Mouse (Mus musculus) layer of hippocampus, adult 8-10 months (tissue): Measurements from ENCODE around the gene Fam178b. TPM values are rescaled to one million over a fixed set of nuclear protein-coding genes. Genes with fewer than 3 reads are reported as not detected.
"Not testable (repeated sequence)": the region's sequence is repeated elsewhere in the genome, so short reads cannot be mapped to it uniquely, and the experiment has no call there.

Experiments
- DNase-seq, 2 experiments: peaks; one replicate each; pipeline ENCODE4 v3.0.0; 2022; ENCODE audit warnings: low spot score in 2 of 2
- total RNA-seq, 4 experiments: library from RNA; stranded (reverse); gene quantifications; 2 replicates each; pipeline ENCODE4 v1.2.4; 2022

The Fam178b gene
- total RNA-seq, 4 experiments from 2014 or later = 0.55 TPM; not detected in 3

DNA sequence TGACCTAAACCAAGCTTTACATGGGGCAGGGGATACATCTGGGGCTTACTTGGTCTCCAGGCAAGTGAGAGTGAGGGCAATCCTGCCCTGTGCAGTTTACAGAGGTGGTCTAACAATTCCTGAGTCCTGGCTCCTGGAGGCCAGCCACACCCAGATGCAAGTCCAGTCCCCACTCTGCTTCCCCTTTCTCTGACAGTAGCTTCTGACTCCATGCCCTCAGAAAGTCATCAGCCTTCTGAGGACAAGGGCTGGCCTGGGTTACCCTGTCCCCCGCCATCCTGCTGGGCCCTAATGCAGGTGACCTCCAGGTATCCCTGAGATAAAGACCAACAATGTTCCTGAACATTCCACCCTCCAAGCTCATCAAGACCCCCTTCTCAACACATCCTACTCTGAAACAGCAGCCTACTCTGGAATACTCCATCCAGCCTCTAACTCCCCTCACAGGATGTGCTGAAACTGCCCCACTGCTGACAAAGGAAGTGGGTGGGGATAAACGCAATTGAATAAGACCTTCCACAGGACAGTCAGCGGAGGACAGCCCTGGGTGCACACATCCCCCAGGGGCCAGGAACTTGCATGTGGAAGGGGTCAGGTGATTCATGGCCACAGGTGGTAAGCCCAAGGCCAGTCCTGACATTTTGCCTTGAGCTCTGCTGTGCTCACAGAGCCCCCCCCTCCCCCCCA, 52.8 kb downstream of the Fam178b start:
- no peak for DNase-seq

GRCm38 (mm10) chr1:36628585-36628984, 54.4 kb downstream of the Fam178b start:
- DNase-seq = no peak

- no peak for DNase-seq
Measured at GRCm38 (mm10) chr1:36625442-36625841, 57.5 kb downstream of the Fam178b start.

DNA sequence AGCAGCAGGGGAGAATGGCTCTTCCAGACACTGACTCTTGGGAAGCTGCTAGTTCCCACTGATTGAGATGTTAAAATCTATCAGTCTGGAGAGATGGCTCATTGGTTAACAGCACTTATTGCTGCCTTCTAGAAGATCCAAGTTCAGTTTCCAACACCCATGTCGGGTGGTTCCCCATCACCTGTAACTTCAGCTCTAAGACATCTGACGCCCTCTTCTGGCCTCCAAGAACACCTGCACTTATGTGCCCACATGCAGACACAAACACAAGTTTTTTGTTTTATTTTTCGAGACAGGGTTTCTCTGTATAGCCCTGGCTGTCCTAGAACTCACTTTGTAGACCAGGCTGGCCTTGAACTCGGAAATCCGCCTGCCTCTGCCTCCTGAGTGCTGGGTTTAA, 67.0 kb downstream of the Fam178b start:
- DNase-seq = not testable (repeated sequence)

- no peak for DNase-seq
Measured at GRCm38 (mm10) chr1:36615188-36615587, 67.8 kb downstream of the Fam178b start.

DNA sequence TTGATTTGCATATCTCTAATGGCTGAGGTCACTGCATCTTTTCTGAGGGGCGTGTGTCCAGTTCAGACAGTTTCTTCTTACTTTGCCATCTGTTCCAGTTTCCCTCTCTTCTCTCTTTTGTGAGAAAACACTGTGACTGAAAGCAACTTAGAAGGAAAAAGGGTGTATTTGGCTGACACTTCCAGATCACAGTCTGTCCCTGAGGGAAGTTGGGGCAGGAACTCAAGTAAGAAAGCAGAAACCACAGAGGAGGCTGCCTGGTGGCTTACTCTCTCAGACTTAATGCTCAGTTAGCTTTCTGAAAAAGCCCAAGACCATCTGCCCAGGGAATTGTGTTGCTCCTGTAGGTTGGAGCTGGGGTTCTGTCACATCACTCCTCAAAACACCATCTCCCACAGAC, 68.4 kb downstream of the Fam178b start:
- DNase-seq = no peak

DNA sequence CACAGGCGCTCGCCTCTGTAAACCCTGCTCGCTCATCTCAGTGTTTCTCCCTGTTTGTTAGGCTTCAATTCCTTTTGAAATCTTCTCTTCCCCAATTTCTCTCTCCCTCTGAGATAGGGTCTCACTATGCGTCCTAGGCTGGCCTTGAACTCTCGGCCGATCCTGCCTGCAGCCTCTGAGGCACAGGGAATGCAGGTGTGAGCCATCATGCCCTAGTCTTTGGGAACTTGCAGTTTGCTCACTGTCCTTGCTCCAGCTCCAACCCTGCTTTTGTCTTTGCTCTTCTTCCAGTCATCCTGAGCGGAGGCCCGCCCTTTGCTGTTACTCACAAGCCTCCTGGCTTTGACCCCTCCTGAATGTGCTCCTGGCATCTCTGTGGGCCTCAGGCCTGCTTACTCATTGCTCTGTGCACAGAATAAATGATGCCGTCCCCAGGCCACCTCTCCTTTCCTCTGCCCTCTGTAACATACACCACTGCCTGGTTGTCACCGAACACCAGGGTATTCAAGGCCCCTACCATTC, 69.5 kb downstream of the Fam178b start:
- no peak for DNase-seq

GRCm38 (mm10) chr1:36612362-36612761, 70.6 kb downstream of the Fam178b start:
- no peak for DNase-seq

GRCm38 (mm10) chr1:36611449-36612123, 71.4 kb downstream of the Fam178b start:
- DNase-seq = no peak

GRCm38 (mm10) chr1:36608211-36608610, 74.8 kb downstream of the Fam178b start:
- no peak for DNase-seq

GRCm38 (mm10) chr1:36606951-36607350, 76.0 kb downstream of the Fam178b start:
- peak; percentile 54 to 55 for DNase-seq

- no peak for DNase-seq
Measured at GRCm38 (mm10) chr1:36604254-36605156, 78.5 kb downstream of the Fam178b start.

DNA sequence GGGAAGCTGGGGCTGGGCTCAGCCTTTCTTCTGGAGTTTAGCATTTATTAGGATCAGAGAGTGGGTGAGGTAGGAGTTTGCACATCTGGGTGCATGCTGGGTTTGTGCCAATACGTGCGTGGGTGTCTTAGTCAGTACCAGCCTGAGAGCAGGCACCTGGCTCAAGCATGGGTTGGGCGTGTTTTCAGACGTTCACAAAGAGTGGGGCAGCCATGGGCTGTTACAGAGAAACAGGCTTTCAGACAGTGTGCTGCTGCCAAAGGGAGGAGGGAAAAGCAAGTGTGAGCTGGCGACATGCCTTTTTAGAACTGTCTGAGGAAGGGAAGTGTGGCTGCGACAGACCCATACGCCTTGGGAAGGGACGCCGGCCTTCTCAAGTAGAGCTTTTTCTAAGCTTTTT, 79.6 kb downstream of the Fam178b start:
- DNase-seq = peak; percentile 47 to 52

GRCm38 (mm10) chr1:36602271-36602670, 80.7 kb downstream of the Fam178b start:
- no peak for DNase-seq

DNA sequence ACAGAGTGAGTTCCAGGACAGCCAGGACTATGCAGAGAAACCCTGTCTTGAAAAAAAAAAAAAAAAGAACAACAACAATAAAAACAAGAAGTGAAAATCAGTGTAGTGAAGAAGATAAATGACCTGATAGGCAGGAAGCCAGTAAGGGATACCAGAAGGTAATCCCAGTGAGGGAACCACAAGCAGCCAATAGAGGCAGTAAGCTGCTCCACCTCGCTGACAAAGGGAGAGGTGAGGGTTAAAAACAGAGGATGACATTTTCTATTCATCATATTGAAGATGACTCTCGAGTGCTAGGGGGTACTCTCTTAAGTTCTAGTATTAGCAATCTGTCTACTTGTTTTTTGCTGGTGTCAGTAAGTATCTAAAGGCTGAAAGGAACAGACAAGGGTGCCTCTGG, 84.6 kb downstream of the Fam178b start:
- DNase-seq = no peak

- peak; percentile 21 to 45 for DNase-seq
Measured at GRCm38 (mm10) chr1:36596114-36596513, 86.9 kb downstream of the Fam178b start.

DNA sequence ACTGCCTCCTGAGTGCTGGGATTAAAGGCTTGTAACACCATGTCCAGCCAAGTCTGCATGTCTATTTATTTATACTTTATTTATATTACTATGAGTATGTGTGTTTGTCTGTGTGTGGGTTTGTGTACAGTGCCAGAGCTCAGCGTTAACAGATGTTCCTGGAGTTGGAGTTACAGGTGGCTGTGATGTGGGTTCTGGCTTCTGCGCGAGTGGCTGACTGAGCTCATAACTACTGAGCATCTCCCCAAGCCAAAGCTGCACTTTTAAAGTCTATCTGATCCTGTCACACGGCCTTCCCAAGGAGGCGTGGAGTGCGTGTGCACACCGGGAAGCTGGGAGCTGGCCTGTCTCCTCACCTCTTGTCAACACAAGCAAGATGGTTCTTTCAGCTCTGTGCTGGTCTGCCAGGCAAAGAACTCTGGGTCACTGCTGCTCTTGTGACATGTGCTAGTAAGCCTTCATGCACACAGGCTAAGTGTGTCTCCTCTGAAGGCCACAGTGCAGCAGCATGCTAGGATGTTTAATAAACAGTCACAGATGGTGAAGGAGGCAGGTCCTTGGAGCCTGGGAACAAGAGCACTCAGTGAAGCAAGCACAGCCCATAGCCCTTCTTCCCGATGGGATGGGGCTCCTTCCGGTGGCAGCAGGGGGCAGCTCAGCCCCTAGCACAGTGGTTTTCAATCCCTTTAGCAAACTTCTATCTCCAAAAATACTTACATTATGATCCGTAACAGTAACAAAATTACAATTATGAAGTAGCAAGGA, 87.6 kb downstream of the Fam178b start:
- no peak for DNase-seq

GRCm38 (mm10) chr1:36593099-36593498, 89.9 kb downstream of the Fam178b start:
- DNase-seq = no peak

DNA sequence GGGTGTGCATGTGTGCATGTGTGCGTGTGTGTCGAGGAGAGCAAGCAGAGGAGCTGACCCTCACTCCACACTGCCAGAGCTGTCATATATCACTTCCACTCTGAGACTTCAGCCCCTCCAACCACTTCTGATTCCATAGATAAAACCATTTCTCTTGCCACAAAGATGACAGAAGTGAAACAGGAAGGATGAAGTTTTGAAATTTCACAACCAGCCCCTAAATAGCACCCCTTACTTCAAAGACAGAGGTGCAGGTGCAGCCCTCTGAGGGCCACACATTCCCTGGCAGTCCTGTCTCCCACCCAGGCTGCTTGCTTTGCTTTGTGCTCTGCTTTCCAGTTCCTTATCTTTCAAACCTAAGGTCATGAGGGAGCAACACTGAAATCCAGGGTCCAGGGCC, 91.6 kb downstream of the Fam178b start:
- DNase-seq = no peak

DNA sequence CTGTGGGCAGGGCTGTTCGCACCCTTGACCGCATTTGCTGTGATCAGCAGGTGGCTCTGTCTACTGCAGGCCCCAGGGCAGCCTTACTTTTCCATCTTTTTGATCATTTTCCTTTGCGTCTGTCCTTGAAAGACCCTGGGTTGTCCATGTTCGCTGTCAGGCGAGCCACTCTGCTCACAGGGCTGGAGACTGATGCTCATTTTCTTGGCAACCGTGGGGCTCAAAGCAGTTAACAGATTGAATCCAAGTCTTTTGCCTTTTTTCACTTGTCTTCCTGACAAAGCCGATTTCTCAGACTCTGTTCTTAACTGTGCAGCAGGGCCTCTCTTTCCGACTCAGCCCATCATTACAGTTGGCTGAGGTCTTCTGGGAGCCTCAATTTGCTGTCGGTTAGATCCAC, 92.3 kb downstream of the Fam178b start:
- no peak for DNase-seq

- DNase-seq = no peak
Measured at GRCm38 (mm10) chr1:36589486-36589885, 93.5 kb downstream of the Fam178b start.
